Mouse (Mus musculus) spleen, adult 2 months (tissue): ENCODE data around the gene A530064D06Rik.

Experiments used
- CTCF ChIP-seq: fragments of 200-500 bp; IDR thresholded peaks from 2 replicates; pipeline ENCODE4 v1.5.1; 2011; ENCODE audit warnings: mild to moderate bottlenecking, inconsistent platforms; ENCODE audit not compliant: insufficient read depth, insufficient read length, insufficient replicate concordance; ENCODE audit errors: extremely low read depth
- POLR2A ChIP-seq: fragments of 200-500 bp; IDR thresholded peaks from 2 replicates; pipeline ENCODE4 v1.6.1; 2011; ENCODE audit warnings: low read depth, low read length, inconsistent platforms

- TF ChIP-seq POLR2A (no peak), CTCF (no peak)
These were observed 36.0 kb upstream of the A530064D06Rik start for GRCm38 (mm10) chr17:48203086-48203485.
